Mouse (Mus musculus) B cell, adult 2 months (primary cell): ENCODE results near the gene Ccdc14.
"Not testable (repeated sequence)": the region's sequence is repeated elsewhere in the genome, so short reads cannot be mapped to it uniquely, and the experiment has no call there.

Experiments
- DNase-seq, 2 experiments: peaks; one replicate each; pipeline ENCODE4 v3.0.0; 2022

Ccdc14 gene

GRCm38 (mm10) chr16:34725156-34725555 is 34.7 kb downstream of the Ccdc14 start:
- DNase-seq: no peak

- DNase-seq: not testable (repeated sequence)
Measured at GRCm38 (mm10) chr16:34728610-34729009, 38.2 kb downstream of the Ccdc14 start.

- no peak for DNase-seq
Measured at GRCm38 (mm10) chr16:34729371-34729770, 39.0 kb downstream of the Ccdc14 start.

- DNase-seq: no peak
Measured at GRCm38 (mm10) chr16:34738656-34739233, 48.3 kb downstream of the Ccdc14 start.

- DNase-seq: no peak
Measured at GRCm38 (mm10) chr16:34742930-34743329, 52.5 kb downstream of the Ccdc14 start.

- DNase-seq: no peak
Measured at GRCm38 (mm10) chr16:34745065-34745585, 54.7 kb downstream of the Ccdc14 start, which contains the start of gene Mylk. Gene Mylk (plus strand): TSS chr16:34745210.

GRCm38 (mm10) chr16:34748081-34748720 is 57.8 kb downstream of the Ccdc14 start:
- DNase-seq: no peak

- no peak for DNase-seq
Measured at GRCm38 (mm10) chr16:34749536-34749935, 59.1 kb downstream of the Ccdc14 start.

- DNase-seq: no peak
Measured at GRCm38 (mm10) chr16:34752026-34752425, 61.6 kb downstream of the Ccdc14 start.

- DNase-seq: no peak
Measured at GRCm38 (mm10) chr16:34752977-34753376, 62.6 kb downstream of the Ccdc14 start.

- DNase-seq: no peak
Measured at GRCm38 (mm10) chr16:34756991-34757390, 66.6 kb downstream of the Ccdc14 start.

- DNase-seq: no peak
Measured at GRCm38 (mm10) chr16:34758205-34758604, 67.8 kb downstream of the Ccdc14 start.

GRCm38 (mm10) chr16:34763959-34764591 is 73.7 kb downstream of the Ccdc14 start:
- DNase-seq: no peak

GRCm38 (mm10) chr16:34765666-34766065 is 75.2 kb downstream of the Ccdc14 start:
- DNase-seq: no peak

GRCm38 (mm10) chr16:34766193-34766592 is 75.8 kb downstream of the Ccdc14 start:
- DNase-seq: no peak

- no peak for DNase-seq
Measured at GRCm38 (mm10) chr16:34767443-34767842, 77.0 kb downstream of the Ccdc14 start.

- DNase-seq: no peak
Measured at GRCm38 (mm10) chr16:34768436-34768835, 78.0 kb downstream of the Ccdc14 start.

- no peak for DNase-seq
Measured at GRCm38 (mm10) chr16:34770127-34770526, 79.7 kb downstream of the Ccdc14 start.

- no peak for DNase-seq
Measured at GRCm38 (mm10) chr16:34772445-34773032, 82.1 kb downstream of the Ccdc14 start.
